8 mouse cellular contexts compared by ENCODE assay signal in the genomic region with DNA sequence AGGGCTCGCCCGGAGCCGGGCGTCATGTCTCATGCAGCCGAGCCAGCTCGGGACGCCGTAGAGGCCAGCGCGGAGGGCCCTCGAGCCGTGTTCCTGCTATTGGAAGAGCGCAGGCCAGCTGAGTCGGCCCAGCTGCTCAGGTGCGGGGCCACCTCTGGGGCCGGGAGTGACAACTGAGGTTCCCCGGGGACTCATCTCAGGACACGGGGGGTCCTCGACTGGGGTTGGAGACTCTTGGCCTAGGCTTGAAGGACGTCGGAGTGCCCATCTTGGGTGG. TPM values are rescaled to one million over a fixed set of nuclear protein-coding genes. Genes with fewer than 3 reads are reported as not detected.
DNase-seq lines count a peak whose midpoint lies in the region; ATAC-seq and TF ChIP-seq lines count a peak whose summit lies in the region.

No protein-coding gene starts in this region.

- peak overlapping the region; percentile 76 for H3K4me3 ChIP-seq in liver, adult 2 months (ENCODE audit: insufficient read depth, low read depth, low read length)
- peak overlapping the region; percentile 67 for H3K4me3 ChIP-seq in embryonic facial prominence, embryonic 13.5 days
- peak overlapping the region; percentile 62 for H3K4me3 ChIP-seq in intestine, embryonic 14.5 days (ENCODE audit: low read depth, low read length)
- peak overlapping the region; percentile 57 for H3K4me3 ChIP-seq in neural tube, embryonic 12.5 days

- H3K9ac ChIP-seq in liver, adult 2 months (ENCODE audit: low read depth, low read length) = peak overlapping the region; percentile 88
- peak overlapping the region; percentile 77 for H3K9ac ChIP-seq in embryonic facial prominence, embryonic 13.5 days
- peak overlapping the region; percentile 55 for H3K9ac ChIP-seq in intestine, embryonic 14.5 days (ENCODE audit: low read length)
- peak overlapping the region; percentile 60 for H3K9ac ChIP-seq in neural tube, embryonic 12.5 days

- peak overlapping the region; percentile 69 for H3K4me2 ChIP-seq in embryonic facial prominence, embryonic 13.5 days
- peak overlapping the region; percentile 55 for H3K4me2 ChIP-seq in intestine, embryonic 14.5 days (ENCODE audit: low read length)
- H3K4me2 ChIP-seq in neural tube, embryonic 12.5 days (replicated peaks) = peak overlapping the region; percentile 69

- no peaks in the 10 kb centered on the region for H3K9me3 ChIP-seq in embryonic facial prominence, embryonic 13.5 days
- no peaks in the 10 kb centered on the region for H3K9me3 ChIP-seq in intestine, embryonic 14.5 days (ENCODE audit: control insufficient read depth, low read length)
- no peaks in the 10 kb centered on the region for H3K9me3 ChIP-seq in neural tube, embryonic 12.5 days

- peaks cover 13% of the 10 kb centered on the region for H3K4me1 ChIP-seq in liver, adult 2 months (ENCODE audit: control insufficient read depth, insufficient read depth, low read length)
- H3K4me1 ChIP-seq in embryonic facial prominence, embryonic 13.5 days = peaks cover 19% of the 10 kb centered on the region
- no peaks in the 10 kb centered on the region for H3K4me1 ChIP-seq in intestine, embryonic 14.5 days (replicated peaks; ENCODE audit: control insufficient read depth, insufficient read depth, low read length)
- peaks cover 9% of the 10 kb centered on the region; the same call in 1 of the 2 replicates for H3K4me1 ChIP-seq in neural tube, embryonic 12.5 days

- DNase-seq in liver, adult 2 months (ENCODE audit: extremely low read depth, low read depth, low spot score) = no peak
- no peak for DNase-seq in liver
- DNase-seq in intestine, embryonic 14.5 days (ENCODE audit: low spot score) = no peak
- no peak for DNase-seq in left cerebral cortex, adult 9 months (ENCODE audit: low spot score in 2 of 2)
- no peak for DNase-seq in kidney, postnatal 10 days
- DNase-seq in embryo, embryonic 10.5 days (ENCODE audit: low spot score) = no peak

- no peaks in the 10 kb centered on the region for H3K27me3 ChIP-seq in liver, adult 2 months (ENCODE audit: control insufficient read depth, insufficient read depth, low read length)
- H3K27me3 ChIP-seq in embryonic facial prominence, embryonic 13.5 days = no peaks in the 10 kb centered on the region
- H3K27me3 ChIP-seq in intestine, embryonic 14.5 days (replicated peaks; ENCODE audit: control insufficient read depth, insufficient read depth, low read length) = no peaks in the 10 kb centered on the region
- H3K27me3 ChIP-seq in neural tube, embryonic 12.5 days (replicated peaks) = no peaks in the 10 kb centered on the region

- H3K27ac ChIP-seq in liver, adult 2 months (replicated peaks; ENCODE audit: insufficient read depth, low read depth, low read length) = peak overlapping the region; percentile 82
- H3K27ac ChIP-seq in embryonic facial prominence, embryonic 13.5 days = peak overlapping the region; percentile 62; the same call in 1 of the 2 replicates
- peak overlapping the region; percentile 69 for H3K27ac ChIP-seq in intestine, embryonic 14.5 days (ENCODE audit: low read depth)
- H3K27ac ChIP-seq in neural tube, embryonic 12.5 days = no peak overlapping the region; the same call in 1 of the 2 replicates

- no peak for TF ChIP-seq POLR2A in liver, adult 2 months (IDR thresholded peaks at IDR 0.05; ENCODE audit: extremely low read depth, insufficient read depth, low read length)

- peaks cover 7% of the 10 kb centered on the region for H3K36me3 ChIP-seq in liver, adult 2 months (ENCODE audit: control insufficient read depth, insufficient read depth, low read length)
- peaks cover 7% of the 10 kb centered on the region; the same call in 1 of the 2 replicates for H3K36me3 ChIP-seq in embryonic facial prominence, embryonic 13.5 days
- peaks cover 12% of the 10 kb centered on the region for H3K36me3 ChIP-seq in intestine, embryonic 14.5 days (ENCODE audit: control insufficient read depth, insufficient read depth, low read length)
- peaks cover 14% of the 10 kb centered on the region; the same call in 1 of the 2 replicates for H3K36me3 ChIP-seq in neural tube, embryonic 12.5 days

- 0% methylated on average over 18 of the region's 21 CpGs for WGBS in liver, adult 2 months
- 17% methylated on average over 21 of the region's 21 CpGs for WGBS in embryonic facial prominence, embryonic 13.5 days
- 10% methylated on average over 19 of the region's 21 CpGs for WGBS in intestine, embryonic 14.5 days
- WGBS in neural tube, embryonic 12.5 days = 11% methylated on average over 21 of the region's 21 CpGs

- no peak for ATAC-seq in embryonic facial prominence, embryonic 13.5 days (ENCODE audit: insufficient number of reproducible peaks, insufficient read depth, low FRiP score, low TSS enrichment, low read depth)
- ATAC-seq in intestine, embryonic 14.5 days (replicated peaks; ENCODE audit: low FRiP score, low TSS enrichment, low read depth) = peak; percentile 21
- peak; percentile 51 for ATAC-seq in neural tube, embryonic 12.5 days (ENCODE audit: low FRiP score, low read depth)

- no peak for TF ChIP-seq CTCF in liver, adult 2 months (IDR thresholded peaks at IDR 0.05; ENCODE audit: low read depth, low read length)

- no peaks in the 10 kb centered on the region; the same call in 1 of the 2 replicates for H3K79me2 ChIP-seq in liver, adult 2 months (ENCODE audit: control insufficient read depth, insufficient read depth, low read length)

RNA-seq across cellular contexts. Expression of gene Tfe3, which starts 0.5 kb away (rescaled TPM):
- 4.7 and 9.4 TPM in 2 replicates for total RNA-seq in liver, adult 2 months (2014; rRNA removed)
- polyA plus RNA-seq in liver, adult 2 months (2012; rRNA removed) = 15.6 and 17.0 TPM in 2 replicates
- 28.5 and 28.7 TPM in 2 replicates for polyA plus RNA-seq in embryonic facial prominence, embryonic 13.5 days (2015; fragmentation: Nextera tagmentation; extraction: Ambion mirVana)
- 18.5 and 19.7 TPM in 2 replicates for polyA plus RNA-seq in intestine, embryonic 14.5 days (2014; fragmentation: Nextera tagmentation; extraction: Ambion mirVana)
- polyA plus RNA-seq in neural tube, embryonic 12.5 days (2016; fragmentation: Nextera tagmentation; extraction: Ambion mirVana) = 32.9 and 35.5 TPM in 2 replicates

RNA-seq across cellular contexts. Expression of gene Ccdc120, which starts 12.2 kb away (rescaled TPM):
- 0.34 and 0.37 TPM in 2 replicates for total RNA-seq in liver, adult 2 months (2014; rRNA removed)
- polyA plus RNA-seq in liver, adult 2 months (2012; rRNA removed) = 1.00 and 1.1 TPM in 2 replicates
- 17.7 and 22.4 TPM in 2 replicates for polyA plus RNA-seq in embryonic facial prominence, embryonic 13.5 days (2015; fragmentation: Nextera tagmentation; extraction: Ambion mirVana)
- 14.1 and 15.4 TPM in 2 replicates for polyA plus RNA-seq in intestine, embryonic 14.5 days (2014; fragmentation: Nextera tagmentation; extraction: Ambion mirVana)
- polyA plus RNA-seq in neural tube, embryonic 12.5 days (2016; fragmentation: Nextera tagmentation; extraction: Ambion mirVana) = 34.8 and 38.7 TPM in 2 replicates

RNA-seq across cellular contexts. Expression of gene Gripap1, which starts 26.7 kb away (rescaled TPM):
- 11.5 and 13.5 TPM in 2 replicates for total RNA-seq in liver, adult 2 months (2014; rRNA removed)
- polyA plus RNA-seq in liver, adult 2 months (2012; rRNA removed) = 14.6 and 22.2 TPM in 2 replicates
- polyA plus RNA-seq in embryonic facial prominence, embryonic 13.5 days (2015; fragmentation: Nextera tagmentation; extraction: Ambion mirVana) = 49.8 and 50.1 TPM in 2 replicates
- 31.3 and 35.8 TPM in 2 replicates for polyA plus RNA-seq in intestine, embryonic 14.5 days (2014; fragmentation: Nextera tagmentation; extraction: Ambion mirVana)
- polyA plus RNA-seq in neural tube, embryonic 12.5 days (2016; fragmentation: Nextera tagmentation; extraction: Ambion mirVana) = 73.3 and 81.4 TPM in 2 replicates

RNA-seq across cellular contexts. Expression of gene Praf2, which starts 34.6 kb away (rescaled TPM):
- total RNA-seq in liver, adult 2 months (2014; rRNA removed) = 1.1 and 2.8 TPM in 2 replicates
- 7.7 and 13.9 TPM in 2 replicates for polyA plus RNA-seq in liver, adult 2 months (2012; rRNA removed)
- polyA plus RNA-seq in embryonic facial prominence, embryonic 13.5 days (2015; fragmentation: Nextera tagmentation; extraction: Ambion mirVana) = 73.1 and 75.9 TPM in 2 replicates
- 81.0 and 81.1 TPM in 2 replicates for polyA plus RNA-seq in intestine, embryonic 14.5 days (2014; fragmentation: Nextera tagmentation; extraction: Ambion mirVana)
- polyA plus RNA-seq in neural tube, embryonic 12.5 days (2016; fragmentation: Nextera tagmentation; extraction: Ambion mirVana) = 89.2 and 93.6 TPM in 2 replicates

RNA-seq across cellular contexts. Expression of gene Gm45208, which starts 40.8 kb away (rescaled TPM):
- 1.0 TPM in 1 of 2 replicates, not detected in the other for total RNA-seq in liver, adult 2 months (2014; rRNA removed)
- 1.5 and 1.9 TPM in 2 replicates for polyA plus RNA-seq in liver, adult 2 months (2012; rRNA removed)
- not detected in 2 replicates for polyA plus RNA-seq in embryonic facial prominence, embryonic 13.5 days (2015; fragmentation: Nextera tagmentation; extraction: Ambion mirVana)
- 0.42 TPM in 1 of 2 replicates, not detected in the other for polyA plus RNA-seq in intestine, embryonic 14.5 days (2014; fragmentation: Nextera tagmentation; extraction: Ambion mirVana)
- not detected in 2 replicates for polyA plus RNA-seq in neural tube, embryonic 12.5 days (2016; fragmentation: Nextera tagmentation; extraction: Ambion mirVana)
